Comparison of ENCODE assay signal across 25 mouse cellular contexts in genomic region chr17:34675205-34676092, GRCm38 (mm10). TPM values are rescaled to one million over a fixed set of nuclear protein-coding genes. Genes with fewer than 3 reads are reported as not detected.
DNase-seq lines count a peak whose midpoint lies in the region; ATAC-seq and TF ChIP-seq lines count a peak whose summit lies in the region.
"Had no signal": no experiment of that assay in that cellular context is flagged by ENCODE, and none has a peak within 500 bp of the region (broad histone marks: within the 10 kb centered on the region; RNA-seq: fewer than 3 reads in every experiment).

No protein-coding gene starts in this region.

- H3K4me1 ChIP-seq in heart, embryonic 13.5 days: peaks cover 39% of the 10 kb centered on the region
- peaks cover 2% of the 10 kb centered on the region; the same call in 1 of the 2 replicates for H3K4me1 ChIP-seq in heart, adult 2 months (ENCODE audit: control insufficient read depth, insufficient read depth, low read length)
- peaks cover 21% of the 10 kb centered on the region for H3K4me1 ChIP-seq in intestine, embryonic 16.5 days (ENCODE audit: control insufficient read depth, insufficient read depth, low read length)
- H3K4me1 ChIP-seq in stomach, embryonic 14.5 days (ENCODE audit: control insufficient read depth, insufficient read depth, low read length): peaks cover 19% of the 10 kb centered on the region; the same call in 1 of the 2 replicates
- peaks cover 17% of the 10 kb centered on the region for H3K4me1 ChIP-seq in hindbrain, embryonic 12.5 days
- H3K4me1 ChIP-seq in hindbrain, embryonic 11.5 days (replicated peaks; ENCODE audit: control insufficient read depth, insufficient read depth, low read length): peaks cover 10% of the 10 kb centered on the region; the same call in 1 of the 2 replicates

- no peak for ATAC-seq in heart, embryonic 13.5 days (ENCODE audit: extremely low read depth, insufficient number of reproducible peaks, low FRiP score, low TSS enrichment)
- ATAC-seq in intestine, embryonic 16.5 days: no peak
- ATAC-seq in stomach, embryonic 14.5 days (ENCODE audit: insufficient number of reproducible peaks, insufficient read depth, low FRiP score, low read depth): no peak; the same call in 1 of the 2 replicates
- no peak for ATAC-seq in hindbrain, embryonic 12.5 days (ENCODE audit: low FRiP score)
- ATAC-seq in hindbrain, embryonic 11.5 days (ENCODE audit: low FRiP score): no peak
- ATAC-seq: forebrain, embryonic 14.5 days had no signal

- no peak overlapping the region for H3K4me3 ChIP-seq in heart, embryonic 13.5 days
- no peak overlapping the region for H3K4me3 ChIP-seq in heart, adult 2 months
- no peak overlapping the region for H3K4me3 ChIP-seq in intestine, embryonic 16.5 days (ENCODE audit: low read length)
- H3K4me3 ChIP-seq in stomach, embryonic 14.5 days (ENCODE audit: low read depth, low read length): no peak overlapping the region
- no peak overlapping the region for H3K4me3 ChIP-seq in hindbrain, embryonic 12.5 days
- no peak overlapping the region for H3K4me3 ChIP-seq in hindbrain, embryonic 11.5 days (ENCODE audit: low read depth, low read length)
- H3K4me3 ChIP-seq: embryonic facial prominence, embryonic 15.5 days; left cerebral cortex, adult 2 months; liver, embryonic 13.5 days; lung, embryonic 15.5 days; neural tube, embryonic 15.5 days had no signal

- H3K9me3 ChIP-seq in heart, embryonic 13.5 days: no peaks in the 10 kb centered on the region
- H3K9me3 ChIP-seq in intestine, embryonic 16.5 days (ENCODE audit: control insufficient read depth, low read length): no peaks in the 10 kb centered on the region
- no peaks in the 10 kb centered on the region for H3K9me3 ChIP-seq in stomach, embryonic 14.5 days (ENCODE audit: control insufficient read depth, low read depth, low read length)
- H3K9me3 ChIP-seq in hindbrain, embryonic 12.5 days (replicated peaks): no peaks in the 10 kb centered on the region
- no peaks in the 10 kb centered on the region for H3K9me3 ChIP-seq in hindbrain, embryonic 11.5 days (ENCODE audit: control insufficient read depth, low read length)
- H3K9me3 ChIP-seq: embryonic facial prominence, embryonic 15.5 days; liver, embryonic 13.5 days; lung, embryonic 15.5 days; neural tube, embryonic 15.5 days had no signal

- H3K79me2 ChIP-seq in heart, adult 2 months (replicated peaks; ENCODE audit: control insufficient read depth, insufficient read depth, low read length): no peaks in the 10 kb centered on the region

- H3K4me2 ChIP-seq in heart, embryonic 13.5 days: no peak overlapping the region
- H3K4me2 ChIP-seq in intestine, embryonic 16.5 days (ENCODE audit: low read depth, low read length): no peak overlapping the region
- H3K4me2 ChIP-seq in stomach, embryonic 14.5 days (replicated peaks; ENCODE audit: low read depth, low read length): no peak overlapping the region
- no peak overlapping the region for H3K4me2 ChIP-seq in hindbrain, embryonic 12.5 days (replicated peaks)
- no peak overlapping the region for H3K4me2 ChIP-seq in hindbrain, embryonic 11.5 days (replicated peaks; ENCODE audit: low read depth, low read length)
- H3K4me2 ChIP-seq: embryonic facial prominence, embryonic 15.5 days; liver, embryonic 13.5 days; lung, embryonic 15.5 days; neural tube, embryonic 15.5 days had no signal

- no peak for TF ChIP-seq EP300 in heart, adult 2 months (IDR thresholded peaks at IDR 0.05; ENCODE audit: insufficient read depth, low read depth, low read length)

- no peak for TF ChIP-seq POLR2A in heart, adult 2 months (IDR thresholded peaks at IDR 0.05; ENCODE audit: insufficient read depth, low read depth, low read length)

- no peak overlapping the region for H3K27ac ChIP-seq in heart, embryonic 13.5 days (replicated peaks)
- H3K27ac ChIP-seq in heart, adult 2 months: no peak overlapping the region
- H3K27ac ChIP-seq in intestine, embryonic 16.5 days (ENCODE audit: low read length): peak overlapping the region; percentile 84
- peak overlapping the region; percentile 78 for H3K27ac ChIP-seq in stomach, embryonic 14.5 days (ENCODE audit: low read length)
- no peak overlapping the region for H3K27ac ChIP-seq in hindbrain, embryonic 12.5 days
- no peak overlapping the region for H3K27ac ChIP-seq in hindbrain, embryonic 11.5 days (ENCODE audit: low read depth, low read length)
- H3K27ac ChIP-seq: embryonic facial prominence, embryonic 15.5 days; left cerebral cortex, adult 2 months; liver, embryonic 13.5 days; lung, embryonic 15.5 days; neural tube, embryonic 15.5 days had no signal

- H3K27me3 ChIP-seq in heart, embryonic 13.5 days (replicated peaks): peaks cover 93% of the 10 kb centered on the region
- peaks cover 18% of the 10 kb centered on the region for H3K27me3 ChIP-seq in heart, adult 2 months (ENCODE audit: control insufficient read depth, insufficient read depth, low read length)
- H3K27me3 ChIP-seq in intestine, embryonic 16.5 days (replicated peaks; ENCODE audit: control insufficient read depth, insufficient read depth, low read length): peaks cover 43% of the 10 kb centered on the region
- peaks cover 29% of the 10 kb centered on the region for H3K27me3 ChIP-seq in stomach, embryonic 14.5 days (ENCODE audit: control insufficient read depth, insufficient read depth, low read length)
- H3K27me3 ChIP-seq in hindbrain, embryonic 12.5 days: peaks cover 90% of the 10 kb centered on the region
- H3K27me3 ChIP-seq in hindbrain, embryonic 11.5 days (ENCODE audit: control insufficient read depth, insufficient read depth, low read length): peaks cover 35% of the 10 kb centered on the region

- intact Hi-C loops in heart, adult 2 months (cut with DNase I): no loop called here

- 49% methylated on average over 13 of the region's 13 CpGs for WGBS in heart, embryonic 13.5 days
- WGBS in heart, adult 2 months: 53% methylated on average over 13 of the region's 13 CpGs
- WGBS in intestine, embryonic 16.5 days: 44% methylated on average over 13 of the region's 13 CpGs
- WGBS in stomach, embryonic 14.5 days: 41% methylated on average over 13 of the region's 13 CpGs
- 76% methylated on average over 13 of the region's 13 CpGs for WGBS in hindbrain, embryonic 12.5 days
- WGBS in hindbrain, embryonic 11.5 days: 80% methylated on average over 13 of the region's 13 CpGs

- no peaks in the 10 kb centered on the region for H3K36me3 ChIP-seq in heart, embryonic 13.5 days
- H3K36me3 ChIP-seq in heart, adult 2 months (ENCODE audit: control insufficient read depth, insufficient read depth, low read length): no peaks in the 10 kb centered on the region
- no peaks in the 10 kb centered on the region for H3K36me3 ChIP-seq in intestine, embryonic 16.5 days (ENCODE audit: control insufficient read depth, insufficient read depth, low read length)
- H3K36me3 ChIP-seq in stomach, embryonic 14.5 days (ENCODE audit: control insufficient read depth, insufficient read depth, low read length): no peaks in the 10 kb centered on the region
- no peaks in the 10 kb centered on the region for H3K36me3 ChIP-seq in hindbrain, embryonic 12.5 days
- no peaks in the 10 kb centered on the region for H3K36me3 ChIP-seq in hindbrain, embryonic 11.5 days (ENCODE audit: control insufficient read depth, insufficient read depth, low read length)
- H3K36me3 ChIP-seq: embryonic facial prominence, embryonic 15.5 days; G1E; liver, embryonic 13.5 days; lung, embryonic 15.5 days; neural tube, embryonic 15.5 days had no signal

- 0 out of 2 replicates have a peak overlapping the region, but pooled peaks have one; percentile 11 for H3K9ac ChIP-seq in heart, embryonic 13.5 days
- H3K9ac ChIP-seq in heart, adult 2 months (ENCODE audit: low read depth, low read length): no peak overlapping the region
- no peak overlapping the region for H3K9ac ChIP-seq in intestine, embryonic 16.5 days (ENCODE audit: low read depth, low read length)
- no peak overlapping the region for H3K9ac ChIP-seq in stomach, embryonic 14.5 days (replicated peaks; ENCODE audit: low read depth, low read length)
- no peak overlapping the region for H3K9ac ChIP-seq in hindbrain, embryonic 12.5 days
- no peak overlapping the region for H3K9ac ChIP-seq in hindbrain, embryonic 11.5 days (ENCODE audit: low read depth, low read length)
- H3K9ac ChIP-seq: embryonic facial prominence, embryonic 15.5 days; liver, embryonic 13.5 days; lung, embryonic 15.5 days; neural tube, embryonic 15.5 days had no signal

- TF ChIP-seq CTCF in heart, adult 2 months (IDR thresholded peaks at IDR 0.05): no peak

- DNase-seq in heart, adult 2 months: no peak
- peak; percentile 41 for DNase-seq in NIH3T3 (ENCODE audit: low read depth)
- no peak for DNase-seq in adrenal gland, adult 8-10 months
- DNase-seq in hindbrain, embryonic 11.5 days (ENCODE audit: low spot score): no peak
- DNase-seq: adrenal gland, postnatal 14 days; B cell, adult 2 months; cerebellum, adult 8-10 months; heart, adult 18-20 months; kidney, postnatal 10 days; liver, embryonic 13.5 days; spleen, adult 18-20 months; thymus, adult 18-20 months; thymus, postnatal 36 days had no signal

RNA-seq across cellular contexts. Expression of gene Tnxb, which starts 5.1 kb away (rescaled TPM):
- polyA plus RNA-seq in heart, embryonic 13.5 days (2015; fragmentation: Nextera tagmentation; extraction: Ambion mirVana): 1.3 and 1.4 TPM in 2 replicates
- total RNA-seq in heart, adult 2 months (2021): 10 to 100 TPM; 28.5 to 28.8 TPM
- polyA plus RNA-seq in heart, adult 2 months (2012; rRNA removed): 27.3 and 32.7 TPM in 2 replicates
- polyA plus RNA-seq in intestine, embryonic 16.5 days (2015; fragmentation: Nextera tagmentation; extraction: Ambion mirVana): 1.1 TPM in 2 replicates
- polyA plus RNA-seq in stomach, embryonic 14.5 days (2014; fragmentation: Nextera tagmentation; extraction: Ambion mirVana): 1.1 TPM in 2 replicates
- total RNA-seq in adrenal gland, adult 8-10 months (2022): 10 to 100 TPM; 27.6 to 54.1 (median 41.4) TPM
- 0.04 and 0.05 TPM in 2 replicates for polyA plus RNA-seq in hindbrain, embryonic 12.5 days (2016; fragmentation: Nextera tagmentation; extraction: Ambion mirVana)
- polyA plus RNA-seq in hindbrain, embryonic 11.5 days (2014; fragmentation: Nextera tagmentation; extraction: Ambion mirVana): 0.01 and 0.09 TPM in 2 replicates
- total RNA-seq: CH12.LX had no signal
- polyA plus RNA-seq: G1E had no signal

RNA-seq across cellular contexts. Expression of gene Atf6b, which starts 28.5 kb away (rescaled TPM):
- polyA plus RNA-seq in heart, embryonic 13.5 days (2015; fragmentation: Nextera tagmentation; extraction: Ambion mirVana): 56.1 and 56.2 TPM in 2 replicates
- 10 to 100 TPM; 15.3 to 18.4 TPM for total RNA-seq in heart, adult 2 months (2021)
- polyA plus RNA-seq in heart, adult 2 months (2012; rRNA removed): 25.3 and 27.4 TPM in 2 replicates
- 66.3 and 69.1 TPM in 2 replicates for polyA plus RNA-seq in intestine, embryonic 16.5 days (2015; fragmentation: Nextera tagmentation; extraction: Ambion mirVana)
- polyA plus RNA-seq in stomach, embryonic 14.5 days (2014; fragmentation: Nextera tagmentation; extraction: Ambion mirVana): 56.5 and 58.3 TPM in 2 replicates
- 10 to 100 TPM; 47.1 to 56.6 (median 51.1) TPM for total RNA-seq in adrenal gland, adult 8-10 months (2022)
- polyA plus RNA-seq in hindbrain, embryonic 12.5 days (2016; fragmentation: Nextera tagmentation; extraction: Ambion mirVana): 114 and 119 TPM in 2 replicates
- polyA plus RNA-seq in hindbrain, embryonic 11.5 days (2014; fragmentation: Nextera tagmentation; extraction: Ambion mirVana): 61.9 and 67.5 TPM in 2 replicates

RNA-seq across cellular contexts. Expression of gene Fkbpl, which starts 30.9 kb away (rescaled TPM):
- polyA plus RNA-seq in heart, embryonic 13.5 days (2015; fragmentation: Nextera tagmentation; extraction: Ambion mirVana): 10.4 and 10.7 TPM in 2 replicates
- 1 to 10 TPM; 7.9 TPM for total RNA-seq in heart, adult 2 months (2021)
- polyA plus RNA-seq in heart, adult 2 months (2012; rRNA removed): 4.0 and 8.8 TPM in 2 replicates
- polyA plus RNA-seq in intestine, embryonic 16.5 days (2015; fragmentation: Nextera tagmentation; extraction: Ambion mirVana): 10.2 and 14.4 TPM in 2 replicates
- 11.9 and 12.0 TPM in 2 replicates for polyA plus RNA-seq in stomach, embryonic 14.5 days (2014; fragmentation: Nextera tagmentation; extraction: Ambion mirVana)
- total RNA-seq in adrenal gland, adult 8-10 months (2022): 10 to 100 TPM; 13.0 to 15.5 (median 15.1) TPM
- polyA plus RNA-seq in hindbrain, embryonic 12.5 days (2016; fragmentation: Nextera tagmentation; extraction: Ambion mirVana): 15.7 and 16.2 TPM in 2 replicates
- polyA plus RNA-seq in hindbrain, embryonic 11.5 days (2014; fragmentation: Nextera tagmentation; extraction: Ambion mirVana): 16.4 and 17.2 TPM in 2 replicates

RNA-seq across cellular contexts. Expression of gene Prrt1, which starts 46.1 kb away (rescaled TPM):
- 0.15 and 0.31 TPM in 2 replicates for polyA plus RNA-seq in heart, embryonic 13.5 days (2015; fragmentation: Nextera tagmentation; extraction: Ambion mirVana)
- total RNA-seq in heart, adult 2 months (2021): 1 to 10 TPM in 1 of 2 experiments, under 1 TPM in 1; 0.86 to 1.4 TPM
- 2.7 and 7.0 TPM in 2 replicates for polyA plus RNA-seq in heart, adult 2 months (2012; rRNA removed)
- polyA plus RNA-seq in intestine, embryonic 16.5 days (2015; fragmentation: Nextera tagmentation; extraction: Ambion mirVana): 0.32 and 0.47 TPM in 2 replicates
- 0.56 and 0.67 TPM in 2 replicates for polyA plus RNA-seq in stomach, embryonic 14.5 days (2014; fragmentation: Nextera tagmentation; extraction: Ambion mirVana)
- total RNA-seq in adrenal gland, adult 8-10 months (2022): 10 to 100 TPM in 3 of 4 experiments, 1 to 10 TPM in 1; 7.0 to 36.3 (median 20.6) TPM
- polyA plus RNA-seq in hindbrain, embryonic 12.5 days (2016; fragmentation: Nextera tagmentation; extraction: Ambion mirVana): 3.0 and 3.1 TPM in 2 replicates
- polyA plus RNA-seq in hindbrain, embryonic 11.5 days (2014; fragmentation: Nextera tagmentation; extraction: Ambion mirVana): 1.0 and 2.0 TPM in 2 replicates
- total RNA-seq: CH12.LX; G1E; hematopoietic stem cell, adult 5-6 weeks had no signal
- polyA plus RNA-seq: G1E had no signal

RNA-seq across cellular contexts. Expression of gene Ppt2, which starts 47.1 kb away (rescaled TPM):
- polyA plus RNA-seq in heart, embryonic 13.5 days (2015; fragmentation: Nextera tagmentation; extraction: Ambion mirVana): 26.1 and 27.6 TPM in 2 replicates
- 10 to 100 TPM; 53.0 to 63.9 TPM for total RNA-seq in heart, adult 2 months (2021)
- polyA plus RNA-seq in heart, adult 2 months (2012; rRNA removed): 50.5 and 55.7 TPM in 2 replicates
- polyA plus RNA-seq in intestine, embryonic 16.5 days (2015; fragmentation: Nextera tagmentation; extraction: Ambion mirVana): 32.3 and 32.9 TPM in 2 replicates
- 31.2 and 31.8 TPM in 2 replicates for polyA plus RNA-seq in stomach, embryonic 14.5 days (2014; fragmentation: Nextera tagmentation; extraction: Ambion mirVana)
- total RNA-seq in adrenal gland, adult 8-10 months (2022): 10 to 100 TPM; 59.2 to 70.5 (median 64.3) TPM
- polyA plus RNA-seq in hindbrain, embryonic 12.5 days (2016; fragmentation: Nextera tagmentation; extraction: Ambion mirVana): 20.9 and 21.7 TPM in 2 replicates
- 23.6 and 26.0 TPM in 2 replicates for polyA plus RNA-seq in hindbrain, embryonic 11.5 days (2014; fragmentation: Nextera tagmentation; extraction: Ambion mirVana)

Comparison
In these comparisons a context has a peak if more than half of its experiments do, and no peak if none do; other contexts are left out.
1. RNA of gene Tnxb, which starts 5.1 kb away (polyA plus RNA-seq): 27.3 to 32.7 TPM in heart, adult 2 months; 1.3 to 1.4 TPM in heart, embryonic 13.5 days, 1.1 TPM in stomach, embryonic 14.5 days, 1.1 TPM in intestine, embryonic 16.5 days, 0.01 to 0.09 TPM in hindbrain, embryonic 11.5 days and 0.04 to 0.05 TPM in hindbrain, embryonic 12.5 days; every median in the first group is over 10 times any median in the second.
2. H3K27ac ChIP-seq: peak in intestine, embryonic 16.5 days (single experiment) and stomach, embryonic 14.5 days (single experiment); none in heart, embryonic 13.5 days (single experiment), heart, adult 2 months (single experiment), hindbrain, embryonic 12.5 days (single experiment) and hindbrain, embryonic 11.5 days (single experiment).